Mouse (Mus musculus): Measurements from ENCODE around the gene Gabarapl2. TPM values are rescaled to one million over a fixed set of nuclear protein-coding genes. Genes with fewer than 3 reads are reported as not detected.

Gabarapl2 gene
- polyA plus RNA-seq, 1 experiment = 66.4 TPM

DNA sequence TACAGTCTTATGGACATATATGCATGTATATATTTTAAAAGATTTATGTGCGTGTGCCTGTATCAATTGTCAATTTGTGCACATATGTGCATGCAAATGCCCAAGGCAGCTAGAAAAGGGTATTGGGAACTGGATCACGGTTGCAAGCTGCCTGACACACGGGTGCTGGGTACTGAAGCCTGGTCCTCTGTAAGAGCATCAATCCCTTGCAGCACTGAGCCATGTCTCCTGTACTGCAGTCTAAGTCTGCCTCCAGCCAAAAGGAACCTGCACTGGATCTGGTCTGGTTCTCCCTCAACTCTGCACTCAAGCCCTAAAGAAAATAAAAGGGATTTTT lies 52.2 kb downstream of the Gabarapl2 start:
- H3K36me3 ChIP-seq (ENCODE audit: control insufficient read depth, insufficient read depth, low read length, poor library complexity, severe bottlenecking) = peaks cover 59% of the 10 kb centered on the region
- no peaks in the 10 kb centered on the region for H3K9me3 ChIP-seq (replicated peaks; ENCODE audit: control insufficient read depth, insufficient read depth, low read length, poor library complexity, severe bottlenecking)
- no peak overlapping the region for H3K9ac ChIP-seq (ENCODE audit: low read depth, poor library complexity, severe bottlenecking)
- no peak overlapping the region for H3K27ac ChIP-seq (ENCODE audit: insufficient read depth, low read length)
- no peak for TF ChIP-seq POLR2A (IDR thresholded peaks at IDR 0.05; ENCODE audit: insufficient read depth, low read length)
- TF ChIP-seq EP300 (IDR thresholded peaks at IDR 0.05; ENCODE audit: insufficient read depth, low read depth, low read length) = no peak
- TF ChIP-seq CTCF (IDR thresholded peaks at IDR 0.05; ENCODE audit: low read depth, low read length) = no peak
- H3K4me3 ChIP-seq (ENCODE audit: low read depth, low read length) = no peak overlapping the region
- no peaks in the 10 kb centered on the region for H3K27me3 ChIP-seq (ENCODE audit: control insufficient read depth, insufficient read depth, low read length, poor library complexity, severe bottlenecking)
- no peaks in the 10 kb centered on the region for H3K4me1 ChIP-seq (ENCODE audit: control insufficient read depth, insufficient read depth, low read length)

Other genes with a start within 250 kb of the Gabarapl2 start
- not detected in 2 replicates for gene Ctrb1, start 249.7 kb upstream of the Gabarapl2 start, polyA plus RNA-seq (2011; ENCODE audit: insufficient read depth, insufficient read length, low read depth, missing spikeins)
- gene Bcar1, start 196.9 kb upstream of the Gabarapl2 start, polyA plus RNA-seq (2011; ENCODE audit: insufficient read depth, insufficient read length, low read depth, missing spikeins) = 59.8 and 64.6 TPM in 2 replicates
- gene Cfdp1, start 86.4 kb upstream of the Gabarapl2 start, polyA plus RNA-seq (2011; ENCODE audit: insufficient read depth, insufficient read length, low read depth, missing spikeins) = 261 and 265 TPM in 2 replicates
- 30.4 and 31.2 TPM in 2 replicates for gene Tmem170, start 64.0 kb upstream of the Gabarapl2 start, polyA plus RNA-seq (2011; ENCODE audit: insufficient read depth, insufficient read length, low read depth, missing spikeins)
- gene Chst5, start 30.3 kb upstream of the Gabarapl2 start, polyA plus RNA-seq (2011; ENCODE audit: insufficient read depth, insufficient read length, low read depth, missing spikeins) = 0.81 and 1.5 TPM in 2 replicates
- gene Tmem231, start 6.8 kb upstream of the Gabarapl2 start, polyA plus RNA-seq (2011; ENCODE audit: insufficient read depth, insufficient read length, low read depth, missing spikeins) = 16.8 and 18.2 TPM in 2 replicates
- 22.0 and 22.3 TPM in 2 replicates for gene Adat1, start 51.6 kb downstream of the Gabarapl2 start, polyA plus RNA-seq (2011; ENCODE audit: insufficient read depth, insufficient read length, low read depth, missing spikeins)
- 306 and 325 TPM in 2 replicates for gene Kars, start 70.6 kb downstream of the Gabarapl2 start, polyA plus RNA-seq (2011; ENCODE audit: insufficient read depth, insufficient read length, low read depth, missing spikeins)
- 10.3 and 10.7 TPM in 2 replicates for gene Terf2ip, start 70.7 kb downstream of the Gabarapl2 start, polyA plus RNA-seq (2011; ENCODE audit: insufficient read depth, insufficient read length, low read depth, missing spikeins)
- 0.68 and 0.90 TPM in 2 replicates for gene Gm6793, start 74.3 kb downstream of the Gabarapl2 start, polyA plus RNA-seq (2011; ENCODE audit: insufficient read depth, insufficient read length, low read depth, missing spikeins)

Data from ES-Bruce4 (cell line).